Mouse (Mus musculus): ENCODE measurements around the gene Tpm1.
A peak's percentile ranks its signal among the peaks of the same experiment; 100 is the strongest.

The Tpm1 gene

GRCm38 (mm10) chr9:66985377-66985776 lies 63.8 kb downstream of the Tpm1 start:
- no peak for DNase-seq (ENCODE audit: low spot score)

DNA sequence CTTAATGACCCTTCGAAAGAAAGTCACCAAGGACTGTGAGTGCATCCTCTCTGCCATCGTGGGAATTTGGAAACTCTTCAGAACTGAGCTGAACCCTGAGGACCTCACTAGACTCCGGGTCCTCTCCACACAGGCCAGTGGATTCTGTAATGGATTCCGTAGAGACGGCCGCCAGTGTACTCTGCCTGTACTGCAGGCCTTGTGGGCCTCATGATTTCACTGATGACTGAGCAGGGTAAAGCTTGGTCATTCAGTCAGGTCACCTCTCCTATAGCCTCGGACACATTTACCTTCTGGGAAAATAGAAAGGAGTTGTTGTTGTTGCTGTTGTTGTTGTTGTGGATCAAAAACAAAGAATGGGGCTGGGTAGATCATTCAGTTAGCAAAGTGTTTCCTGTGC lies 67.1 kb downstream of the Tpm1 start:
- no peak for DNase-seq (ENCODE audit: low spot score)

GRCm38 (mm10) chr9:66980458-66980857 lies 68.7 kb downstream of the Tpm1 start:
- DNase-seq (ENCODE audit: low spot score) = peak; percentile 67

GRCm38 (mm10) chr9:66978468-66978867 lies 70.7 kb downstream of the Tpm1 start:
- DNase-seq (ENCODE audit: low spot score) = no peak

DNA sequence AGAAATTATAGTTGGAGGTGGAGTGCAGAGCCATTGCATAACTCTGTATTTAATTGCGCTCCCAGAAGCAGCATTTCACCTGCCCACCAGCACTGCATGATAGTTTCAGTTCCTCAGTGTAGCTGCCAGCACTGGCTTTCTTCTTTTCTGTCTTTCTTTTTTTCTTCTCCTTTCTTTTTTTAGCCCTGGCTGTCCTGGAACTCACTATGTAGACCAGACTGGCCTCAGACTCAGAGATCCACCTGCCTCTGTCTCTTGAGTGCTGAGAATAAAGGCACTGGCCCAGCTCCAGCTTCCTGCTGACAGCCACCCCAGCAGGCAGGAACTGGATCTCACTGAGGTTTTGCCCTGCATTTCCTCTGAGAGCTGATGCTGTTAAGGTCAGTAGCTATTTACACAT lies 71.2 kb downstream of the Tpm1 start:
- no peak for DNase-seq (ENCODE audit: low spot score)

DNA sequence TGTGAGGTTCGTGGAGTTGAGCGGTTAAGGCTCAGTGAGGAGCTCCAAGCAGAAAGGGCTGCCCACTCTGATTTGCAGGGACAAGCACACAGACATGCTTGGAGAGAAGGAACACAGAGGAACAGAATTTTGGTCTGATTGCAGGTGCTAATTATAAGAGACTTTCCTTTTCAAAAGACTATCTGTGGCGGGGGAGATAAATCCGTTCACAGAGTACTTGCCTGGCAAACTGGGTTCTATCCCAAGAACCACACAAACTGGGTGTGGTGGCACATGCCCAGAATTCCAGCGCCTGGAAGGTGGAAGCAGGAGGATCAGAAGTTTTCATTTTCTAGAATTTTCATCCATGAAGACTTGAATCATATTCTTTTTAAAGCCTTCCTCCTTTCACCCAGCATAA lies 72.1 kb downstream of the Tpm1 start:
- no peak for DNase-seq (ENCODE audit: low spot score)

DNA sequence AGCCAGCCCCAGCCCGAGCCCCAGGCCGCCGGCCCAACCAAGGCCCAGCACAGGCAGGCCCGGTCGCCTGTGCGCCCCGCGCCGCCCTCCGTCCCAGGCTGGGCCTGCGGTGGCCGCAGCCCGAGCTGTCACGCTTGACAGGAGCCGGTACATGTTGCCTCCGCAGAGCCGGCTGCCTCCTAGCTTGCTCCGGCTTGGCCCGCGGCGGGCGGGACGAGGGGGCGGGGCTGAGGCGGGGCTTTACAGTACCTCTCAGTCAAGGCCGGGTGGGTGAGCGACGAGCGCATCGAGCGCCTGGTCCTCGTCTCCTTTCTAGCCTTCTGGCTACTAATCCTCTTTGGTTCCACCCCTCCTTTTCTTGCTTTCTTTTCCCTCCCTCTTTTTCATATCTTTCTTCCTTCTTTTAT lies 74.0 kb downstream of the Tpm1 start, which contains the start of gene Lactb:
TSS of gene Lactb (minus strand) at position 246 of the 407 bp plus-strand sequence.
- DNase-seq (ENCODE audit: low spot score) = peak; percentile 94

DNA sequence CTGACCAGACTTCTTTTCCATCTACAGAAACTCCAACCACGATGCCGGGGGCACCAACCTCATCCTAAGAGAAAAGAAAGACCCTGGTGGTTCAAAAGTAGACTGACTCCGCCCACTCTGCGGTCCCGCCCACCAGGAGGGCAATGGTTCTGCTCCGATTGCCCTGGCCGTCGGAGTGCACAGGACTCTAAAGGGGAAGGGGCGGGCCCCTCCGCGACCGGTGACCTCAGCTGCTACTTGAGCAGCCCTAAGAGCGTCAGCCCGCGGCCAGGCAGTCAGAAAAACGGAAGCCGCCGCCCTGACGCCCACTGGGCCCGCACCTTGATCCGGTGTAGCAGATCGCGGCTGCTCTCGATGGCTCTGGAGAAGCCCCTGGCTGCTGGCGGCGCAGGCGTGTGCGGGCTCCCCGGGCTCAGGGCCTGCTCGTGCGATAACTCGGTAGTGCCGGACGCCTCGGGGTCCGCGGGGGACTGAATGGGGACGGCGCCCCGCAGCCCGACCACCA lies 74.4 kb downstream of the Tpm1 start:
- DNase-seq (ENCODE audit: low spot score) = peak; percentile 63
